Comparison of ENCODE assay signal across 8 mouse cellular contexts in the genomic region with DNA sequence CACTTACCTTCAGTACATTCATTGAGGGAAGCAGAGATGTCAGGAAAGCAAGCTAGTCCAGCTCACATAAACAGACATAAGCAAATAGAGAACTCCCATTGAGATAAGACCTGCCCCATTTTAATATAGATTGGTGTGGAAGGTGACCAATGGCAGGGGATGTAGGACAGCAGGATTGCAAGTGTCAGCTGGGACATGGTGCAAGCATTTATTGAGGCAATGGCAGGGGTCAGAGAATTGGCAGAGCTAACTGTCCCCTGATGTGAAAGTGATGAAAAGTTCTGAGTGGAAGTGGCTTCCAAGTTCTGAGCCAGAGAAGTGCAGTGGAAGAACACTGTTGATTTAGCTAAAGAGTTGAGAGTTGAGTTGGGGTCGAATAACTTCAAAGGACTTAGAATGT. TPM values are rescaled to one million over a fixed set of nuclear protein-coding genes. Genes with fewer than 3 reads are reported as not detected.
DNase-seq lines count a peak whose midpoint lies in the region; ATAC-seq lines count a peak whose summit lies in the region.
"Had no signal": no experiment of that assay in that cellular context is flagged by ENCODE, and none has a peak within 500 bp of the region (broad histone marks: within the 10 kb centered on the region; RNA-seq: fewer than 3 reads in every experiment).

Gene Insig2, minus strand, starts transcription at position 105 of the 400 bp plus-strand sequence.

- intact Hi-C loops in heart, postnatal 36 days (cut with DNase I), result no loop called here

- no peaks in the 10 kb centered on the region for H3K36me3 ChIP-seq in forebrain, embryonic 11.5 days (ENCODE audit: control insufficient read depth, insufficient read depth, low read length)
- peaks cover 4% of the 10 kb centered on the region; the same call in 1 of the 2 replicates for H3K36me3 ChIP-seq in limb, embryonic 13.5 days

- no peak for ATAC-seq in forebrain, embryonic 11.5 days (replicated peaks; ENCODE audit: low FRiP score)
- ATAC-seq in limb, embryonic 13.5 days (ENCODE audit: low FRiP score, low read depth), result no peak

- no peak for DNase-seq in urinary bladder, adult 2 months (ENCODE audit: low spot score)
- no peak for DNase-seq in urinary bladder, postnatal 25 days (ENCODE audit: low spot score)
- no peak for DNase-seq in forebrain, embryonic 11.5 days (ENCODE audit: low spot score)
- DNase-seq in heart, postnatal 36 days, result no peak
- no peak for DNase-seq in right cerebral cortex, postnatal 4 days
- DNase-seq in ovary, postnatal 36 days (ENCODE audit: low spot score), result no peak

- no peak within 1 kb of the TSS for H3K27ac ChIP-seq in forebrain, embryonic 11.5 days (ENCODE audit: low read depth, low read length)
- H3K27ac ChIP-seq in limb, embryonic 13.5 days, result no peak within 1 kb of the TSS

- 83% methylated on average over 1 of the region's 1 CpGs for WGBS in forebrain, embryonic 11.5 days
- 92% methylated on average over 1 of the region's 1 CpGs for WGBS in limb, embryonic 13.5 days

- H3K4me1 ChIP-seq in forebrain, embryonic 11.5 days (replicated peaks; ENCODE audit: control insufficient read depth, insufficient read depth, low read length), result no peaks in the 10 kb centered on the region
- H3K4me1 ChIP-seq in limb, embryonic 13.5 days, result peaks cover 11% of the 10 kb centered on the region; the same call in 1 of the 2 replicates

- no peaks in the 10 kb centered on the region for H3K9me3 ChIP-seq in forebrain, embryonic 11.5 days (ENCODE audit: control insufficient read depth, low read length)
- H3K9me3 ChIP-seq in limb, embryonic 13.5 days, result no peaks in the 10 kb centered on the region

- no peak within 1 kb of the TSS for H3K4me2 ChIP-seq in forebrain, embryonic 11.5 days (ENCODE audit: low read depth, low read length, severe bottlenecking)
- H3K4me2 ChIP-seq in limb, embryonic 13.5 days (replicated peaks), result no peak within 1 kb of the TSS

- H3K4me3 ChIP-seq in forebrain, embryonic 11.5 days (ENCODE audit: low read depth, low read length), result no peak within 1 kb of the TSS
- no peak within 1 kb of the TSS for H3K4me3 ChIP-seq in limb, embryonic 13.5 days
- H3K4me3 ChIP-seq: erythroblast, embryonic 14.5 days had no signal

- H3K9ac ChIP-seq in forebrain, embryonic 11.5 days (ENCODE audit: low read length), result no peak within 1 kb of the TSS
- H3K9ac ChIP-seq in limb, embryonic 13.5 days, result no peak within 1 kb of the TSS

- no peaks in the 10 kb centered on the region for H3K27me3 ChIP-seq in forebrain, embryonic 11.5 days (ENCODE audit: control insufficient read depth, insufficient read depth, low read length)
- no peaks in the 10 kb centered on the region for H3K27me3 ChIP-seq in limb, embryonic 13.5 days

RNA-seq across cellular contexts. Expression of gene Insig2, which starts in this region (rescaled TPM):
- polyA plus RNA-seq in urinary bladder, adult 2 months (2012; rRNA removed), result 34.3 and 44.6 TPM in 2 replicates
- polyA plus RNA-seq in forebrain, embryonic 11.5 days (2014; fragmentation: Nextera tagmentation; extraction: Ambion mirVana), result 12.9 and 16.7 TPM in 2 replicates
- total RNA-seq in heart, postnatal 36 days (2021), result 10 to 100 TPM; 56.5 to 71.2 TPM
- 30.6 and 33.0 TPM in 2 replicates for polyA plus RNA-seq in limb, embryonic 13.5 days (2015; fragmentation: Nextera tagmentation; extraction: Ambion mirVana)
